Mouse (Mus musculus): Measurements from ENCODE around the gene Gns. TPM values are rescaled to one million over a fixed set of nuclear protein-coding genes. Genes with fewer than 3 reads are reported as not detected.
"Not testable (repeated sequence)": the region's sequence is repeated elsewhere in the genome, so short reads cannot be mapped to it uniquely, and the experiment has no call there.

Gns gene
- total RNA-seq (2017), result 88.0 to 114 TPM (median 88.1 TPM) in 3 replicates

GRCm38 (mm10) chr10:121364801-121365564, at the start of gene Gns:
TSS of gene Gns (plus strand) at chr10:121365090.
- peak; percentile 54 for ATAC-seq (replicated peaks; ENCODE audit: insufficient number of reproducible peaks, low FRiP score, low TSS enrichment, poor library complexity, severe bottlenecking)

GRCm38 (mm10) chr10:121315321-121316283, 49.3 kb upstream of the Gns start:
- ATAC-seq (replicated peaks; ENCODE audit: insufficient number of reproducible peaks, low FRiP score, low TSS enrichment, poor library complexity, severe bottlenecking), result 0 out of 2 replicates have a peak, but pooled peaks have one; percentile 19

GRCm38 (mm10) chr10:121316361-121316760, 48.5 kb upstream of the Gns start:
- ATAC-seq (replicated peaks; ENCODE audit: insufficient number of reproducible peaks, low FRiP score, low TSS enrichment, poor library complexity, severe bottlenecking), result no peak

GRCm38 (mm10) chr10:121318397-121318950, 46.4 kb upstream of the Gns start:
- ATAC-seq (replicated peaks; ENCODE audit: insufficient number of reproducible peaks, low FRiP score, low TSS enrichment, poor library complexity, severe bottlenecking), result no peak

GRCm38 (mm10) chr10:121323493-121323892, 41.4 kb upstream of the Gns start:
- ATAC-seq (replicated peaks; ENCODE audit: insufficient number of reproducible peaks, low FRiP score, low TSS enrichment, poor library complexity, severe bottlenecking), result no peak

- no peak for ATAC-seq (replicated peaks; ENCODE audit: insufficient number of reproducible peaks, low FRiP score, low TSS enrichment, poor library complexity, severe bottlenecking)
Measured at GRCm38 (mm10) chr10:121326167-121326566, 38.7 kb upstream of the Gns start.

- no peak for ATAC-seq (replicated peaks; ENCODE audit: insufficient number of reproducible peaks, low FRiP score, low TSS enrichment, poor library complexity, severe bottlenecking)
Measured at GRCm38 (mm10) chr10:121329586-121329985, 35.3 kb upstream of the Gns start.

- ATAC-seq (replicated peaks; ENCODE audit: insufficient number of reproducible peaks, low FRiP score, low TSS enrichment, poor library complexity, severe bottlenecking), result peak; percentile 59; the same call in 1 of the 2 replicates
Measured at GRCm38 (mm10) chr10:121330940-121331339, 34.0 kb upstream of the Gns start.

GRCm38 (mm10) chr10:121334576-121334975, 30.3 kb upstream of the Gns start:
- peak; percentile 88 for ATAC-seq (replicated peaks; ENCODE audit: insufficient number of reproducible peaks, low FRiP score, low TSS enrichment, poor library complexity, severe bottlenecking)

GRCm38 (mm10) chr10:121336536-121336935, 28.4 kb upstream of the Gns start:
- ATAC-seq (replicated peaks; ENCODE audit: insufficient number of reproducible peaks, low FRiP score, low TSS enrichment, poor library complexity, severe bottlenecking), result not testable (repeated sequence)

GRCm38 (mm10) chr10:121340754-121341593, 23.9 kb upstream of the Gns start:
- no peak for ATAC-seq (replicated peaks; ENCODE audit: insufficient number of reproducible peaks, low FRiP score, low TSS enrichment, poor library complexity, severe bottlenecking)

GRCm38 (mm10) chr10:121342260-121342659, 22.6 kb upstream of the Gns start:
- no peak for ATAC-seq (replicated peaks; ENCODE audit: insufficient number of reproducible peaks, low FRiP score, low TSS enrichment, poor library complexity, severe bottlenecking)

GRCm38 (mm10) chr10:121343867-121344266, 21.0 kb upstream of the Gns start:
- ATAC-seq (replicated peaks; ENCODE audit: insufficient number of reproducible peaks, low FRiP score, low TSS enrichment, poor library complexity, severe bottlenecking), result no peak

- peak; percentile 21; the same call in 1 of the 2 replicates for ATAC-seq (replicated peaks; ENCODE audit: insufficient number of reproducible peaks, low FRiP score, low TSS enrichment, poor library complexity, severe bottlenecking)
Measured at GRCm38 (mm10) chr10:121349244-121349643, 15.6 kb upstream of the Gns start.

- ATAC-seq (replicated peaks; ENCODE audit: insufficient number of reproducible peaks, low FRiP score, low TSS enrichment, poor library complexity, severe bottlenecking), result 0 out of 2 replicates have a peak, but pooled peaks have one; percentile 20
Measured at GRCm38 (mm10) chr10:121350357-121351065, 14.4 kb upstream of the Gns start.

- ATAC-seq (replicated peaks; ENCODE audit: insufficient number of reproducible peaks, low FRiP score, low TSS enrichment, poor library complexity, severe bottlenecking), result peak; percentile 59
Measured at GRCm38 (mm10) chr10:121351066-121351581, 13.8 kb upstream of the Gns start, which contains the start of gene Tbc1d30. TSS of gene Tbc1d30 (minus strand) at chr10:121351278.

GRCm38 (mm10) chr10:121351692-121352290, 13.1 kb upstream of the Gns start:
- no peak for ATAC-seq (replicated peaks; ENCODE audit: insufficient number of reproducible peaks, low FRiP score, low TSS enrichment, poor library complexity, severe bottlenecking)
